Mouse (Mus musculus): Measurements from ENCODE around the gene Trpc5. TPM values are rescaled to one million over a fixed set of nuclear protein-coding genes. Genes with fewer than 3 reads are reported as not detected.

Trpc5 gene
- total and polyA plus RNA-seq, 3 experiments, result 0.03 TPM; not detected in 2

GRCm38 (mm10) chrX:144644756-144645155 is 43.2 kb downstream of the Trpc5 start:
- H3K79me2 ChIP-seq (ENCODE audit: control insufficient read depth, insufficient read depth, low read length, poor library complexity), result no peaks in the 10 kb centered on the region
- no peak overlapping the region for H3K9ac ChIP-seq (ENCODE audit: control insufficient read depth, low read depth, low read length, poor library complexity, severe bottlenecking)
- no peak overlapping the region for H3K4me3 ChIP-seq (ENCODE audit: control insufficient read depth in 1 of 2, insufficient read depth in 1 of 2, low read depth in 2 of 2, low read length in 2 of 2)
- H3K9me3 ChIP-seq (replicated peaks; ENCODE audit: insufficient read depth, low read length), result no peaks in the 10 kb centered on the region
- peak; percentile 13 for DNase-seq (ENCODE audit: low read depth, low spot score)
- H3K36me3 ChIP-seq (ENCODE audit: control insufficient read depth in 1 of 2, insufficient read depth in 2 of 2, low read length in 2 of 2), result no peaks in the 10 kb centered on the region
- TF ChIP-seq MYB (IDR thresholded peaks at IDR 0.05; ENCODE audit: low read depth, low read length) (no peak), USF1 (IDR thresholded peaks at IDR 0.05; ENCODE audit: low read depth, low read length) (no peak), UBTF (IDR thresholded peaks at IDR 0.05; ENCODE audit: borderline replicate concordance, insufficient read depth, low read depth, low read length) (no peak), ETS1 (IDR thresholded peaks at IDR 0.05; ENCODE audit: low read depth, low read length) (no peak), USF2 (IDR thresholded peaks at IDR 0.05; ENCODE audit: borderline replicate concordance in 1 of 2, insufficient read depth in 1 of 2, low read depth in 1 of 2, low read length in 2 of 2) (no peak), RAD21 (IDR thresholded peaks at IDR 0.05; ENCODE audit: low read depth, low read length) (no peak), TAL1 (IDR thresholded peaks at IDR 0.05; ENCODE audit: low read length) (no peak), ELF1 (IDR thresholded peaks at IDR 0.05; ENCODE audit: low read depth, low read length) (no peak), MXI1 (IDR thresholded peaks at IDR 0.05; ENCODE audit: low read depth, low read length) (no peak), ZKSCAN1 (IDR thresholded peaks at IDR 0.05; ENCODE audit: low read depth, low read length) (no peak), GATA1 (IDR thresholded peaks at IDR 0.05; ENCODE audit: low read depth, low read length) (peak; percentile 56), ZC3H11A (IDR thresholded peaks at IDR 0.05; ENCODE audit: low read depth, low read length) (no peak), HCFC1 (IDR thresholded peaks at IDR 0.05; ENCODE audit: low read depth, low read length) (no peak), CHD2 (IDR thresholded peaks at IDR 0.05; ENCODE audit: low read length) (no peak), BHLHE40 (IDR thresholded peaks at IDR 0.05; ENCODE audit: borderline replicate concordance, low read depth, low read length) (no peak), SMC3 (IDR thresholded peaks at IDR 0.05; ENCODE audit: low read depth, low read length) (no peak), POLR2AphosphoS2 (IDR thresholded peaks at IDR 0.05; ENCODE audit: low read length) (no peak), CTCF (IDR thresholded peaks at IDR 0.05 in 2 of 3, conservative IDR thresholded peaks at IDR 0.05 in 1 of 3; ENCODE audit: control insufficient read depth in 1 of 3, insufficient read depth in 1 of 3, low read depth in 2 of 3, low read length in 3 of 3, poor library complexity in 1 of 3, severe bottlenecking in 1 of 3) (no peak), RCOR1 (IDR thresholded peaks at IDR 0.05; ENCODE audit: low read depth, low read length) (no peak), POLR2AphosphoS5 (IDR thresholded peaks at IDR 0.05; ENCODE audit: borderline replicate concordance, low read depth, low read length) (no peak), MAFK (IDR thresholded peaks at IDR 0.05; ENCODE audit: borderline replicate concordance, low read depth, low read length) (no peak), KAT2A (conservative IDR thresholded peaks at IDR 0.05; ENCODE audit: low read depth, low read length) (no peak), NRF1 (IDR thresholded peaks at IDR 0.05; ENCODE audit: insufficient read depth, low read depth, low read length, poor library complexity, severe bottlenecking) (no peak), TCF12 (IDR thresholded peaks at IDR 0.05; ENCODE audit: low read depth, low read length) (peak; percentile 59; the same call in 1 of the 2 replicates), MYC (IDR thresholded peaks at IDR 0.05; ENCODE audit: low read depth, low read length) (no peak), EP300 (IDR thresholded peaks at IDR 0.05; ENCODE audit: low read depth in 1 of 2, low read length in 2 of 2) (peak in 1 of 2 experiments; percentile 50; a peak in 1 of 4 replicates), POLR2A (IDR thresholded peaks at IDR 0.05; ENCODE audit: control insufficient read depth in 1 of 2, insufficient read depth in 1 of 2, low read depth in 1 of 2, low read length in 2 of 2, poor library complexity in 1 of 2) (no peak), ZNF384 (IDR thresholded peaks at IDR 0.05; ENCODE audit: low read depth, low read length) (peak; percentile 86), NELFE (IDR thresholded peaks at IDR 0.05; ENCODE audit: low read depth, low read length) (no peak), CHD1 (IDR thresholded peaks at IDR 0.05; ENCODE audit: low read depth, low read length) (no peak), GABPA (IDR thresholded peaks at IDR 0.05; ENCODE audit: low read depth, low read length) (no peak), MEF2A (IDR thresholded peaks at IDR 0.05; ENCODE audit: extremely low read depth, insufficient replicate concordance, low read depth, low read length, poor library complexity, severe bottlenecking) (peak; percentile 69; the same call in 1 of the 2 replicates), TBP (IDR thresholded peaks at IDR 0.05; ENCODE audit: low read depth, low read length) (no peak), JUND (IDR thresholded peaks at IDR 0.05; ENCODE audit: low read depth, low read length) (no peak), ZMIZ1 (IDR thresholded peaks at IDR 0.05; ENCODE audit: low read depth, low read length) (no peak), MAX (IDR thresholded peaks at IDR 0.05; ENCODE audit: low read length) (no peak), SIN3A (IDR thresholded peaks at IDR 0.05; ENCODE audit: low read length) (no peak), MAZ (IDR thresholded peaks at IDR 0.05; ENCODE audit: low read depth, low read length) (no peak), E2F4 (IDR thresholded peaks at IDR 0.05; ENCODE audit: borderline replicate concordance, low read depth, low read length) (no peak)
- no peak overlapping the region for H3K27ac ChIP-seq (ENCODE audit: control insufficient read depth, low read depth, low read length)
- no peaks in the 10 kb centered on the region for H3K4me1 ChIP-seq (ENCODE audit: control insufficient read depth in 1 of 2, insufficient read depth in 2 of 2, low read length in 2 of 2)
- H3K27me3 ChIP-seq (ENCODE audit: control insufficient read depth in 1 of 2, insufficient read depth in 2 of 2, low read length in 2 of 2), result no peaks in the 10 kb centered on the region

Data from MEL (cell line).